Mouse (Mus musculus) v-Abl transformed pro-B cells (cell line): ENCODE results near the gene Fxyd5.

ENCODE experiments used
- in situ Hi-C, 2 experiments: fragments of 400-800 bp; cut with MboI; formaldehyde crosslinking; loops; one replicate each; pipeline ENCODE4 v1.15.1; 2025; ENCODE audit not compliant: unreplicated experiment in 2 of 2

The Fxyd5 gene

DNA sequence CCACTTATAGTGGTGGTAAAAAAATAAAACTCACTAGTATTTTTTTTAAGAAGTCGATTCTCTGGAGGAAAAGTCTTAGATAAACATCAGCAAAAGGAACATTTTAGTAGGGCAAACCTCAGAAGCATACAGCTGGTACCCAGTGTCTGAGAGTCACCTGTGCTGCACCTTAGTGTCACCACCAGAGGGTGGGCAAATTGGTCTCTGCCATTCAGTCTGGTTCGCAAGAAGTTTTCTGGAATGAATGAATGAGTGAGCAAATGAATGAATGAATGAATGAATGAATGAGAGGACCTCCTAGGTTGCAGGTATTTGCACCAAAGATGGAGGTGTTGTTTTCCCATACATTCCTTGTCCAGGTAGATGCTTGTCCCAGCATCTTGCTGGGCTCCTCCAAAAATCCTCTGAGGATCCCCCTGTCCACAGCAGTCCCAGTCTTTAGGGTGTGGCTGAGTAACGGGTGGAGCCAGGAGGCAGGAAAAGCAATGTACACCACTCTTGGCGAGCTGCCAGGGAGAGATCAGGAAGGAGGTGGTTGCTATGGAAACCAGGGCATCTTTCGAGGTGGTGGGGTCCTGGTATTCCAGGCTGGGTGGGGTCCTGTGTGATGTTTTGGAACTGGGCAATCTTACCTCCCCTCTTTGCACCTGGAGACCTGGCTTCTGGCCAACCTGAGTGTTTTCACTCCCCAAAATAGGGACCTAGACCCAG is 7.0 kb upstream of the Fxyd5 start:
- in situ Hi-C loops, result no loop called here

DNA sequence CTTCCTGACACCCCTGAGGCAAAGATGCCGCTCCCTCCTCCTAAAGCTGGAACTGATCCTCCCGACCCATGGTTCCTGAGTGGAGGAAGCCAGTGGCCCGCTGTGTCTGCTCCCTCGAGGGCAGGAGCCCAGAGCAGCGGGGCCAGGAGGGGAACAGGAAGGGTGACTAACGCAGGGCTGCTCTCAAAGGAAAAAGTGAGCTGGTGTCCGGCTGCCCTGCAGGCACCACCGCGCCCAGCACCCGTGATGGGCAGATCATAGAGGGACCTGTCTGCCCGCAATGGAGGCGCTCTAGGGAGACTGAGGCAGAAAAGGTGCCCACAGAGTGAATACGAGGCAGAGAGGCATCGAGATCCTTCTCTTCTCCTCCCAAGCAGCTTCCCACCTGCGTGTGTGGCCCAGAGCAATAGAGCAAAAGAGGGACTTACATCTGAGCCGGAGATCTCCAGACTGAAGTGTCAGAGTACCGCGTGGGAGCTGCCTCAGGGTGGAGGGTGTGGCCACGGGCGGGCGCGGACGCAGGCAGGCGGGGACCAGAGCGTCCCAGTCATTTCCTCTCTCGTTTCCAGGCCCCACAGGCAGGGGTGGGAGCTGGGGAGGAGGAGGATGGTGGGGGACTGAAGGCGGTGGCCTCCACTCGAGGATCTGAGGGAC is 492 bp downstream of the Fxyd5 start:
- in situ Hi-C loops, result loop anchor here in 1 of 2 experiments (5.0 kb wide), 1 partner anchor 54 kb away; no protein-coding TSS in a partner anchor

DNA sequence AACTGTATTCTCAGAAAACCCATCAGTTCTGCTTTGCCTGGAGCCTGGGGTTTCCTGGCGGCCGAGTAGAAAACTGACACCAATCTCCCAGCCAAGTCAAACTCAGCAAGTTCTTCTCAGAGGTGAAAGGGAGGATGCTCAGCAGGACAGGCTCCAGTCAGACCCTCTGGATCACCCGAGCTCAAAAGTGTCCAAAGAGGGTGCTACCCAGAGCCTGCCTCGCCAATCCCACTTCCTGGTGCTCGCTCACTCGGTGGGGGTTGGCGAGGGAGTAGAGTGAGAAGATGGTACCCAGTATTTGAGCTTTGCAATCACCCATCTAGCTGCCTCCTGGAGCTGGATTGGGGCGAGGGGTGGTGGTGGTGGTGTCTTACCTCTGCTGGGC is 1.3 kb downstream of the Fxyd5 start:
- in situ Hi-C loops, result loop anchor here in 1 of 2 experiments (5.0 kb wide), 1 partner anchor 54 kb away; no protein-coding TSS in a partner anchor

DNA sequence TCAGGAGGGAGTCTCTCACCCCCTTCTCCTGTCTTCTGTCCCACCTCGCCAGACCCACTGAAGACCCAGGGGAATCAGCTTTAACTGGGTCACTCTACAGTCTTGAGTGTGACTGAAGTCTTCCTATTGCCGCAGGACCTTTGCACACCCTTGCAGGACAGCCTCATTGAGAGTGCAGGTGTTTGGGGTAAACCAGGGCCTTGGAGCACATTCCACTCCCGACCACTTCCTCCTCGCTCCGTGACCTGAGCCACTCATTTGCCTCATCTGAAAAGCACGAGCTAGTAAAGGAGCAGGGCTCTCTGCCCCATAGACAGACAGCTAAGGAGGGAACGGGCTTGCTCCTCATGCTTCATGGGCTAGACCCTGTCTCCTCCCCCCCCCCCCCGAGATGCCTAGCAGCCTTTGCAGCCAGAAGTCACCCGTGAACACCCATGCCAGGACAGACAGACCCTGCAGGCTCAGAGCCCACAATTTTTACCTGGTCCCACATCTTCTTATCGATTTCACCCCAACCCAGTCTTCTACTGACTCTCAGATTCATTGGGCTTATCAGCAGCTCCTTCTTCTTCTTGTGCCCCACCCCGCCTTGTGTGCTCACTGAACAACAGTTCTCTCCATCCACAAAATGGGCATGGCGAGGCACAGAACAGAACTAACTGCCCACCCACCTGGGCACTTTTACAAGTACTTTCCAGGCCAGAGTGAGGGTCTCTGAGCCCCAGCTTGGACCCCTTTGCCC is 1.8 kb downstream of the Fxyd5 start:
- in situ Hi-C loops, result loop anchor here in 1 of 2 experiments (5.0 kb wide), 1 partner anchor 53 kb away; no protein-coding TSS in a partner anchor

DNA sequence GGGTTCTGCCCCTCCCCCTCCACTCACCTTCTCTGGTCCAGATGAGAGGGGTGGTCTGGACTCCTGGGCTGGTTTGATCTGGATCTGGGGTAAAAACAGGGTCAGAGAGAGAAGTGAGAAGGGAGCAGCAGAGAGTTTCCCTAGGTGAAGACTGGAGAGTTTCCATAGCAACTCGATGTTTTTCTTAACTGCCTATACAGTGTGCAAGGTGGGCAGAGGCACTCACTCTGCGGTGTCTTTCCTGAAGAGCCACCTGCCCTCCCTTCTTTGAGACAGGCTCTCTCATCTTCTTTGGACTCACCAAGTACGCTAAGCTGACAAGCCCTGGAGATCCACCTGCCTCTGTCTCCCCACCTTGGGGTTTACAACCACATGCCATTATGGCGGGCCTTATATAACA is 3.3 kb downstream of the Fxyd5 start:
- in situ Hi-C loops, result no loop called here

DNA sequence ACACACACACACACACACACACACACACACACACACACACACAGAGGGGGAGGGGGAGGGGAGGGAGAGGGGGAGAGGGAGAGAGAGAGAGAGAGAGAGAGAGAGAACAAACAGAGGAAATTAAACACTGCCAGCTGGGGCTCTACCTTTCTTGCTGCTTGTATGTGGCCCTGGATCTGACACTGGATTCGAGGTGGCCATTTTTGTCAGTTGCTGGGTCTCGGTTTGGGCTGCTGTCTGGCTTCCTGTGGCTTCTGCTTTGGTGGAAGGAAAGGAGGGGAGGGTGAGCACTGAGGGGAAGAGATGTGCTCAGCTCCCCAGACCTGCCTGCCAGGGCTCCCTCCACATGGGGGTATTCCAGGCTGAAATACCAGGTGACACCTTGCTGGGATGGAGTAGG is 4.6 kb downstream of the Fxyd5 start:
- in situ Hi-C loops, result no loop called here

DNA sequence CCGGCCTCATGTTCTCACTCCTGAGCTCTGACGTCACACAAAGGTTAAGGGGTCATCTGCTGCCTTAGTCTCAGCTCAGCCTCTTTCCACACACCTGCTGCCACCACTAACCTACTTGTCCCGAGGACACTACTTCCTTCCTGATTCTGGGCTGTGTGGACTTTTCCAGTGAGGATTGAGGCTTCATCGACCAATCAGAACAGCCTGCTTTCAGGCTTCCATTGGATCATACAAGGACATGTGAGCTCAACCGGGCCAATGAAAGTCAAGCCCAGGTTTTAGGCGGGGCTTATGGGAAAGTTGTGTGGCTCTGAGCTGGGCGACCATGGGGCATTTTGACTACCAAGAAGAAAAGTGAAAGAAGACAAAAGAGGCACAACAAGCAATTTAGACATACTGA is 5.4 kb downstream of the Fxyd5 start:
- in situ Hi-C loops, result no loop called here

DNA sequence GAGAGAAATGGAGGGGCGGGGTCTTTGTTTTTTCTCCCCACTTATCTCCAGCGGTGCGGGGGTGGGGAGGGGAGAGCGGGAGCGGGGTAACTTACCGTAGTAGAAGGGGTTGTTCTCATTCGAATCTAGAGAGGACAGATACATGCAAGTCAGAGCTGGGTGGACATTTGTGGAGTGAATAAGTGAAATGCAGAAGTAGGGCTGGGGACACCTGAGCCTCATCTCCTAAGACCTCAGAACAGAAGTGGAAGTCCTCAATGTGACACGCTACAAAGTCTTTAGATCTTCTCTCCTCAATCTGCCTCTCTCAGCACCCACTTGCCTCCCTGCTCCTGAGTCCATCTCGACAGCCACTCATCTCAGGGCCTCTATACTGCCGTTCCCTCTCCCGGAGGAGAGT is 7.0 kb downstream of the Fxyd5 start:
- in situ Hi-C loops, result no loop called here

DNA sequence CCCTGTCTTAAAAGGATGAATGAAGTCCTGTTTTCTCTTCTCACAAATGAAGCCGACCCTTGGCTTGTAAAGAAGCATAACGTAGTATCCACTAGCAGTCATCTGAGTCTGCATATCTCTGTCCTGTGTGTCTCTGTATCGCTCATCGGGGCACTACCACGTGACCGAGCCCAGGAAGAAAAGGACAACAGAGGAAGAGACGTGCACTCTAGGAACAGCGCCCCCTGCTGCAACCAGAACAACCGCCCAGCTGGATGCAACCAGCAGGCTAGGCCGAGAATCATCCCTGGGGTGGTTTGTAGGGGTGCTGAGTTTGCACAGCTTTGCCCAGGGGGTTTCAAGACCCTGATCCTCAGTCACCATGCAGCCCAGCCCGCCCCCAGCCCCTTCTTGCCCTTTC is 7.5 kb downstream of the Fxyd5 start:
- in situ Hi-C loops, result no loop called here

DNA sequence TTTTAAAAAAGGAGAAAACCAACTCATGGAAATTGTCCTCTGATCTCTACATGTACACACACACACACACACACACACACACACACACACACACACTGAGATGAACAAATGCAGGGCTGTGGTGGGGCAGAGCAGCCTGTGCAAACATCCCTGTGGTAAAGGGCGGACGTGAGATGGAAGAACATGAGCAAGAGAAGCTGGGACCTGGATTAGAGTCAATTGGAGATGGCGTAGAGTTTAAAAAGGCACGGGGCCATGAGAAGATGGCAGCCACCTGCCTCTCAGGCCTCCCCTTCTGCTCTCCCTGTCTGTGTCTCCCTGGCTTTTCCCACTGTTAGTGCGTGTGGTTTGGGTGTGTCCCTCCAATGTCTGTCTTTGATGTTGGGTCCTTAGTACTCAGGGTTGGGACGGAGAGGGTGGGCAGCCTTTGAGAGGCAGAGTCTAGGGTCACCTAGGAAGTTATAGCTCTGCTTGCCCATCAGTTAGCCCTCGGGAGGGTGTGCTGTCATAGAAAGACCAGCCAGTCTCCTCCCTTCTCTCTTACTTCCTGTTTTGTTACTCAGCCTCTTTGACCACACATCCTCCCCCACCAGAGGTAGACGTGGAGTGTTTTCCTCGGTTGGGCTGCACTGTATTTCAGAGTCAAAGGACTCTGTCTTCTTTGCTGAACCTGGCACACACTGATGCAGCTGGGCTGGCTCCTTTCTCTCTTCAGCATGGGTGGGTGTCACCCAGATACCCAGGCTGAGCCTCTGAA is 8.7 kb downstream of the Fxyd5 start:
- in situ Hi-C loops, result no loop called here

DNA sequence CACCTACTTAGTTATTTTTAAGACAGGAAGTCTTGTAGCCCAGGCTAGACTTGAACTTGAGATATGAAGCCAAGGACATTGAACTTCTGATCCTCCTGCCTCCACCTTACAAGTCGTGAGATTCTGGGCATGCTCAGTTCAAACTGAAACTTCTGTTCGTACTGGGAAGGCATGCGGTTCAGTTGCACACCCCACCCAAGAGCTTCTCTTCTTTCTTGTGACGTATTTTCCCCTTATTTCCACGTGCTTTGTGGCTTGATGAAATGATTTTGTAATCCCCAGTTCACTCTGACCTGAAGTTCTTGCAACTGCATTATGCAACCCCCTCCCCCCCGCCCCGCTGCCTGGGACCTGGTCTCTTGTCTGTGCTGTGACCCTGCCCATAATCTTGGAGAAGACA is 10.6 kb downstream of the Fxyd5 start:
- in situ Hi-C loops, result no loop called here

DNA sequence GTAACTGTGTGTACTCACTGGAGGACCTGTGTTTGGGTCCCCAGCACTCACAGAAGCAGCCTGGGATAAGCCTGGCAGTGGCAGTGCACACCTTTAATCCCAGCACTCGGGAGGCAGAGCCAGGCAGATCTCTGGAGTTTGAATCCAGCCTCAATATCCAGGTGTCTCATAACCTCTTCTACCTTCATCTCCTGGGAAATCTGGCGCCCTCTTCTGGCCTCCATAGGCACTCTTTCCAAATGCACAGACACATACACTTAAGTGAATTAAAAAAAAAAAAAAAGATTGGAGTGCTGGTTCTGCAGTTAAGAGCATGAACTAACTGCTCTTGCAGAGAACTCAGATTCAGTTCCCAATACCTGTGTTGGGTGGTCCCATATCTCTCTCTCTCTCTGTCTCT is 11.6 kb downstream of the Fxyd5 start:
- in situ Hi-C loops, result no loop called here

DNA sequence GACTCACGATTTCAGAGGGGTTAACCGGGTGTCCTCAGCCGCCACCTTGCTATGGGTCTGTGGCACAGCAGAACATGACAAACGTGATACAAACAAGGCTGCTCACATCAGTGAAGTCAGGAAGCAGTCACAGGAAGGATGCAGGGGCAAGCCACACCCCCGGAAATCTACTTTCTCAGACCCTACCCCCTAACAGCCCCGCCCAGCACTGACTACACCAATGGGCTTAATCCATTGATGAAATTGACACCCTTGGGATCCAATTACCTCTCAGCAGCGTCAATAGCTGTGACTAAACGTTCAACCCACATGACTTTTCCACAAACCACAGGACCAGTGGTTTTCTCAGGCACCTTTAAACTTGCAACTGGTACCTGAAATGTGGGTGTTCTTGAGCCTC is 13.7 kb downstream of the Fxyd5 start:
- in situ Hi-C loops, result no loop called here

DNA sequence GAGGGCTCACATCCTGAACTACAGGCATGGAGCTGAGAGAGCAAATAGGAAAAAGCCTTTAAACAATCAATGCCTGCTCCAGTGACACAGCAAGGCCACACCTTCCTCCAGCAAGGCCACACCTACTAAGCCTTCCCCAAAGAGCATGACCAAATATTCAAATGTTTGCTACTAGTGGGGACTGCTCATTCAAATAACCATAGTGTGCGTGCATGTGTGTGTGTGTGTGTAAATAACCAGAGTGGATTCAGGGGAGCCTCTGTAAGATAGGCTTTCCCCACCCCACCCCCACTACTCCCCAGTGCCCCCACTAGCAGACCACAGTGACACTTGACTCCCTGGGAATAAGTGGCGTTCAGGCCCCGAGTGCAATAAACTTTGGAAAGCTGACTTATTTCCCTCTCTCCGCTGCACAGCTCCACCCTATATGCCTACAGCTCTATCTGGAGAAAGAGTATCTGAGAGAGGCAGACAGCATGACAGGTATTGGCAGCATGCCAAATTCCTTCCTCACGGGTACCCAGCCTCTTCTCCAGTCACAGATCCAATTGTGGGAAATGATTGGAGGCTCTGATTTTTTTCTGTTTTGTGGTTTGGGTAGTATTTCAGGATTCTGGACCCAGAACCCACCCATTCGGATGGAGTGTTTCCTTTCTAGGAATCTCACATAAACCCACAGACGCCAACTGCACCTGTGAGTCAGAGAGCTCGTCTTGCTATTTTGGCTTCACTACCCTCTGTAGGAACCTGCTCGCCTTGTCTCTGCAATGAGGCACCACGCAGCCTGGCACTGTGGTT is 25.0 kb downstream of the Fxyd5 start:
- in situ Hi-C loops, result no loop called here

DNA sequence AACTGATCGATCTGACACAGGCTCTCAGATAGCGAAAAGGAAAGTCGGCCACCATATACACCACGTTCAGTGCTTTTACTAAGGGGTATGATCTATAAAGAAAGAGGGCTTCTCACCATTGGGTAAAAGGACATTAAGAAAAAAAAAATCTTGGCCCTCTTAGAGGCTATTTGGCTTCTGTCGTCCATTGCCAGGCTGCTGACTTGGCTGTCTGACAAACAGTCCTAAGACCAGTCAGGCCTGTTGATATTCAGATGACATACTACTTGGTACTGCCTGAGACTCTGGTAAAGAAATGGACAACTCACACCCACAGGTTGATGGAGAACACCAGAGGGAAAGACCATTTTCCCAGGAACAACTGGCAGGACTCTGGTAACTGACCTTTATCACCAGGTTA is 29.3 kb downstream of the Fxyd5 start:
- in situ Hi-C loops, result no loop called here

DNA sequence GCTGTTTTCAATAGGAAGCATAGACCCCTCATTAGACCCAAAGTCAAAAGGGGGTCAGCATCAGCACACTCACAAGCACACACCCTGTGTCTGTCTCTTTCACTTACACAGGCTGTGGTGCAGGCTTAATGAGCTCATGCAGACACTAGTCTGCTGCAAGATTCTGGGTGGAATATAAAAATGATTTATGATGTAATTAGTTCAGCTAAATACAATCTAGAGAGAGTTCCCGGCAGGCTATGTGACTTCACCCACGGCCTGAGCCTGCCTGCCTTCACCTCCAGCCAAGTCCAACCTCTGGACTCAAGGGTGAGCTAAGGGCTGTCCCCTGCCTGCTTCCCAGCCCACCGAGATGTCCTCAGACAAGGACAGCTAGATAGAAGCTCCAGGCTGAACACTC is 33.4 kb downstream of the Fxyd5 start:
- in situ Hi-C loops, result no loop called here

DNA sequence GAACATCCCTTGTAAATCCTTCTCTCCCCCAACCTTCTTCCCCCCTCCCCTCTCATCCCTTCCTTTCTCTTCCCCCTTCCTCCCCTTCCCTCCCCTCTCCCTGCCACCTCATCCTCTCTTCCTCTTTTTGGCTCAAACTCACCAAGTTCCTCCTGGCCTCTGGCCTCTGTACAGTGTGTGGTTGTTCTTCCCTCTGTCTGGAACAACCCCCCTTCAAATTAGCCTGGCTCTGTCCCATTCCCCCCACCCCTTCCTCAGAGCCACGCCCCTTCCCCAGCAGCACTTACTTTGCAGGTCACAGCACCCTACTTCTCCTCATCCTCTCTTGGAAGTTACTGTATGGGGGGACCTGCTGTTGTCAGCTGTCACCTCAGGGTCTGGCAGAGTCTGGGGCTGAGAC is 34.1 kb downstream of the Fxyd5 start:
- in situ Hi-C loops, result no loop called here

DNA sequence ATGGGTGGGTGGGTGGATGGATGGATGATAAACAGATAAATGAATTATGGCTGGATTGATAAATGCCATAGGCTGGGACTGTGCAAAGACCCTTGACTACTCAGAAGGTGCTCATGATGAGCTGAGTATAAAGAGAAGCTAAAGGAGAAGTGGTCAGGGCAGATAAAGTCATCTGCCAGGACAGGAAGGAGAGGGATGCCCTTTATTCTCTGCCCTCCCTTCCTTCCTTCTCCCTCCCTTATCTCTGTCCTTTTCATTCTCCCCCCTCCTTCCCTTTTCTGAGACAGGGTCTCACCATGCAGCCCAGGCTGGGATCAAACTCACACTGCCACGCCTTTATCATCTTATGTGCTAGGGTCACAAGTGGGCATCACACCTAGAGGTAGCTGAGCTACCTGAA is 34.5 kb downstream of the Fxyd5 start:
- in situ Hi-C loops, result no loop called here

DNA sequence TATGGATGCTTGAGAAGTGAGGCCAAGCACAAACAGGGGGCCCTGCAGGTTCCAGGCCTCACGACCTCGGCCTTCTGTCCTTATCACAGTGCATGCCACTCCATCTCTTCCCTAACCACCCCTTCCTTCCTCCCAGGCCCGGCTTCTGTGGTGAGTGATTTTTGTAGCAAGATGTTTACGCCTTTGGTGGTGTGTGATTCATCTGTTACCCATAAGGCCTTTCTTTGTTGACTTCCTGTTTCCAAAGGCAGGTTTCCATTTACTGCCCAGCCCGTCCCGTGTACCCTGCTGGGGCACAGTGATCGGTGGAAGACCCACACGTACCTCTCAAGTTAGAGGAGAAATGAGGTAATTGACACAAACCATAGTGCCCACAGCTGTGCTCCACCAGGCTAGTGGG is 39.6 kb downstream of the Fxyd5 start:
- in situ Hi-C loops, result no loop called here

DNA sequence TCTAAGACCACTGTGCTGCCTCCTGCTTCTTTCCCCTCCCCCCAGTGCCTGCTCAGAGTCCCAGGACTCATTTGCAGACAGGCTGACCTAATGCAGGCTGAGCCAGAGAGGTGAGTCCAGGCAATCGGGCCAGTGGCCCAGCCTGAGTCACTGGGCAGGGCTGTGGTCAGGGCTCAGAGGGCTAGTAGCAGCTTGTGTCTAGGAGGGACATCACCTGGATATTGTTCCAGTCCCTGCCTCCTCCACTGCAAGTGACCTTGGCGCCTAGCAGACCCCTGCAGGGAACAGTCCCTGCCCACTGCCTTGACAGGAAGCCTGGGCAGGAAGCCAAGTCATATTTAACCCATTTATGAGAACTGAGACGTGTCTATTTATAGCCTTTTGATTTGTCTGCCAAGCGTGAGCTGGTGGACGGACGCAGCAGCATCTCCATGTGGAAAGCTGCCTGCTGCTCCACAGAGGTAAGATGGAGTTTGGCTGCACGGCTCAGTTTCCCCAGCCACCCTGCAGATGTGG is 41.7 kb downstream of the Fxyd5 start:
- in situ Hi-C loops, result no loop called here
